Mouse (Mus musculus) heart, adult 18-20 months (tissue): Measurements from ENCODE around the gene Rbm15. TPM values are rescaled to one million over a fixed set of nuclear protein-coding genes. Genes with fewer than 3 reads are reported as not detected.
"Not testable (repeated sequence)": the region's sequence is repeated elsewhere in the genome, so short reads cannot be mapped to it uniquely, and the experiment has no call there.

Experiments
- DNase-seq, 2 experiments: peaks; one replicate each; pipeline ENCODE4 v3.0.0; 2021 to 2022; ENCODE audit warnings: mixed read lengths in 1 of 2
- total RNA-seq, 2 experiments: library from RNA; stranded (reverse); gene quantifications; 2 replicates each; pipeline ENCODE4 v1.2.3; 2021

Rbm15 gene
- total RNA-seq, 2 experiments from 2014 or later: 21.7 to 24.6 TPM

GRCm38 (mm10) chr3:107331746-107332126 is 1.7 kb downstream of the Rbm15 start:
- no peak for DNase-seq

DNA sequence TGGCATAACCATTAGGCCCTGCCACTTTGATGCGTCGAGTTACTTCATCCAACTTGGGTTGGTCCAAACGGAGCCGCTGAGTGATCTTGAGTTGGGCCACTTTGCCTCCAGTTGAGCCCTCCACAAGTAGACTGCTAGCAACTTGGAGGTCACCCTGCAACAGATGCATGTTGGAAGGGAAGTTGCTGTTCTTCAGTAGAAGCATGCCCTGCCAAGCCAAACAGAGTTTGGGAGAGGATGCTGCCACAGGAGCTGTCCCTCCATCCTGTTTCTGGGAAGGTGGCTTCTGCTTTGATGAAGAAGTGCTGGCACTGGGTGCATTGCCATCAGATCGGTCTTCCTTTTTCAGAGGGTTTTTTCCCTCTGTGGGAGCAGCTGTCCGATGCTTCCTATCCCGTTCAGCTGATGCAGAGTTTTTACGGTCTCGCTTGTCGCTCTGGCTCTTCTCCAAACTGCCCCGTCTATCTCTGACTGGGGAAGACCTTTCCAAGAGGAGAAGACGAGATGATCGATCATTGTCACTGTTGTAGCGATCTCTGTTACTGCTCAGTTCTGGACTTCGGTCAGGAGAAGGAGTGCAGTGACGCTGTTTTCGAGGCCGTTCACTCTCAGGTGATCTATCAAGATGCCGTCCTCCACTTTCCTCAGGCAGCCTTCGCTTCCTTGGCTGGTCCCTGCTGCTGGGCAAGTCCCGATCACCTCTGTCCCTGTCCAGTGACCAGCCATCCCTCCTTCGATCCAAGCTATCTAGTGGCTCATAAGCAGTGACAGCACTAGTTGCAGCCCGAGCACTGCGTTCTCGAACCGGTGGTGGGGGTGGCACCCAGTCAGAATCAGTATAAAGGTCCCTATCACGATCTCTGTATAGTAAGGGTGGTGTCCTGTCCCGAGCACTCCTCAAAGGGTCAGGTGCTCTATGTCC is 2.7 kb downstream of the Rbm15 start:
- peak; percentile 25 to 44 for DNase-seq

DNA sequence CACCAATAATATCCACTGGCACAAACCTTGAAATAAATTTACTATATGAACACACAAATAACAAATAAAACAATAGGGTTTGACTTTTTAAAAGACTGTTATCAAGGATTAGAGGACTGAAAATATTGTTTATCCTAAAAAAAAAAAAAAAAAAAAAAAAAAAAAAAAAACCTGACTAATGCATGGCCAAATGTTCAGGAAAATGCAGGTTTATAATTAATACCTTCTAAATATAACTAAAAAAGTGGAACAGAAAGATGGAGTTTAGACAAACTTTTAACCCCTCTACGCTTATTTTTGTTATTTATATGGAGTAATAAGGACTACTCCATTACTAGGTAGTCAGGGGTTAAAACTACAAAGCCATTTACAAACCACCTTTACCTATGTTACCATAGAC is 7.0 kb downstream of the Rbm15 start:
- no peak for DNase-seq

DNA sequence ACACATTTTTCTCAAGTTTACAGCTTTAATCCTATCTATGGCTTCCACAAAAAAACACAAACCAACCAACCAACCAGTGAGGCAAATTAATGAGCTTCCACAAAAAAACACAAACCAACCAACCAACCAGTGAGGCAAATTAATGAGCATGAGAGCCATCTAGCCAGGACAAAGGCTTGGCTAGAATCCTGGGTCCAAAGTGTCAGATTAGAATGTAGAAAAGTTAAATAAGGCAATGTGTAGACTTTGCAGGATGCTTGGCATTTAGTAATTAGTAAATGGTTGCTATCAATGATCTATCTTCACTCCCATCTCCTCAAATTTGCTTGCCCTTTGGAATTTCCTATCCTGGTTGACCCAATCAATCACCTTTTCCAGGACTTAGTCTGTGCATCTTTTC is 11.7 kb downstream of the Rbm15 start:
- no peak for DNase-seq

- DNase-seq: no peak
Observed at GRCm38 (mm10) chr3:107321141-107321540, 12.3 kb downstream of the Rbm15 start.

GRCm38 (mm10) chr3:107317338-107317737 is 16.1 kb downstream of the Rbm15 start:
- no peak for DNase-seq

DNA sequence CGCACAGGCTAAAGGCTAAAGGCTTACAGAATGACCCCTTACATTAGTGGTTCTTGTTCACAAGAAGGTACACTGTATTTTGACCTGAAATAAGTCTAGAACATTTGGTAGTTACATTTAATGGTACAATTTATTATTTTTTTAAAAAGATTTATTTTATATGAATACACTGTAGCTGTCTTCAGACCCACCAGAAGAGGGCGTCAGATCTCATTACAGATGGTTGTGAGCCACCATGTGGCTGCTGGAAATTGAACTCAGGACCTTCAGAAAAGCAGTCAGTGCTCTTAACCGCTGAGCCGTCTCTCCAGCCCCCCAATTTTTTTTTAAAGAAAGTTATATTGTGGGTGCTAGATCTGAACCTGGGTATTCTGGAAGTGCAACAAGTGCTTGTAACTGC is 36.6 kb downstream of the Rbm15 start:
- not testable (repeated sequence) for DNase-seq

DNA sequence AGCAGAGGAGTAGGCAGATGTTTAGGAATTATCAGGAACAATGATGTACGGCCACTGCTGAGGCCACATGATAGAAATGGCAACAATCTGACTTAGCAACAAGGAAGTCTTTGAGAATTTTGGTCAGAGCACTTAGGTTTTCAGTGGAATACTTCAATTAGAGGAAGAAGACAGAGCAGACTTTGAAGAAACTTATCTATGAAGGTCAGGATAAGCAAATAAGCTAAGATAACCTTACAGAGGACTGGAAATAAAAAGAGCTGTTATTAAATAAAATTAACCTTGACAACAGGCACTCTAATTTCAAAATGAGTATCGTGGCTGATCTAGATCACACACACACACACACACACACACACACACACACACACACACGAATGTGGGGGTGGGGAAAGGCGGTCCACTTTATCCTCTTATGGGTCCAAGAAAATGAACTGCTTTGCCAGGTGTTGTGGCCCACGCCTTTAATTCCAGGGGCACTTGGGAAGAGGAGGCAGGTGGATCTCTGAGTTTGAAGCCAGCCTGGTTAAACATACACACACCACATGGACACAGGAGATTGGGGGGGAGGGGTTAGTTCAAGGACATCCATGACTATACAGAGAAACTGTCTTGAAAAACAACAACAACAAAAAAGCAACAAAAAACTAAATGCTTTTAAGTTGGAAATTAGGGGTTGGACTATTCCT is 37.7 kb downstream of the Rbm15 start:
- no peak for DNase-seq

DNA sequence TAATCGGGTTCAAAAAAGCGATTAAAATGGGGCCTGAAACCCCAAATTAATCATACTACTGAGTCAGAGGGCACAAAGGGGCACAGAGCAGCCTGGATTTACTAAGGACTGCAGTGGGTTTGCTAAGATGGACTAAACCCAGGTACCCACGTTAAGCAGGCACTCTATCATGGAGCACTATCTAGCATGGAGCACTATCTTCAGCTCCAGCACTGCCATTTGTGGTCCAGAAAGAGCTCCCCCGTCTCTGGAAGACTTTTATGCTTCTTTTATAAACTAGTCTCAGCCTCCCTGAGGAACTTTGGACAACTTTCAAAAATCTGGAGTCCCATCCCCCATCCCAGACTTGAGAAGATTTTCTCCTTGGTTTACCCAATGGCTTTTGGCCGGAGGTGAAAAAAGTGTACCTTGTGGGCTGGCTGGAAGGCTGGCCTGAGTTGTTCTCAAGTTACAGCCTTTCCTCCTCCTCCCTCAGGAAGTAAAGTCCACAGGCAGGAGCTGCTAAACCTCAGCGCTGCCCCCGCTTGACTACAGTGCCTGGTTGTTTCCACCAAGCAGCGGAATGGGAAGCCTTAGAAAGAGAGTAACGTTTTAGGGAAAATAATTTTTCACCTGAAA is 42.6 kb downstream of the Rbm15 start, which contains the start of gene Slc16a4:
Slc16a4 (plus strand) TSS at position 467 of the 618 bp plus-strand sequence.
- DNase-seq: peak; percentile 20 to 36

GRCm38 (mm10) chr3:107287346-107287745 is 46.1 kb downstream of the Rbm15 start:
- DNase-seq: no peak

DNA sequence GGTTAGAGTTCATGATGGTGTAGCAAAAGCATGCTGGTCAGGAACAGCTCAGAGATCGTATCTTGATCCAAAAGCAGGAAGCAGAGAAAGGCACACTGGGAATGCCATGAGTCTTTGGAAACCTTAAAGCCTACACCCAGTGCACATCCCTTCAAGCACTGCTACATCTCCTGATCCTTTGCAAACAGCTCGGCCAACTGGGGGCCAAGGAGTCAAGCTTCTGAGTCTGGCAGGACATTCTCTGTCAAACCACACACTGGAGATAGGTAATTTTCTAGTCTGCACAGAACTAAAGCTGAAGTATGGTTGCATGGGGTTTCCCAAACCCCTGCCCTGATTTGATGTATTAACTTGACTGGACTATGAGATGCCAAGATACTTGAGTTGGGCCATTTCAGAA is 47.4 kb downstream of the Rbm15 start:
- DNase-seq: no peak

- peak; percentile 92 to 96 for DNase-seq
Observed at GRCm38 (mm10) chr3:107278479-107279269, 54.8 kb downstream of the Rbm15 start, which contains the start of gene Lamtor5. TSS of gene Lamtor5 (plus strand) at chr3:107278858.

DNA sequence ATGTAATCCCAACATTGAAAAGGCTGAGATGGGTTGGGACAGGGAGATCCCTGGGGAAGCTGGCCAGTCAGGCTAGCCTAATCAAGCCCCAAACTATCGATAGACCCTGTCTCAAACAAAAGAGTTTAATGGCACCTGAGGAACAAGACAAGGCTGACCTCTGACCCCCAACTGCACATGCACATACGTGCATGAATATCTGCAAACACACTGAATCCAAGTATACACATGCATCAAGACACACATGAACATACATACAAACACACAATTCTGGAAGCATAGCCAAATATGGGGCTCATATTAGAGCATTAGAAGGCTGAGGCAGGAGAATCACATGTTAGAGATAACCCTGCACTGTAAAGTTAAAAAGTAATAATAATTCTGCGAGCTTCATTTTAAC is 56.8 kb downstream of the Rbm15 start:
- DNase-seq: no peak

GRCm38 (mm10) chr3:107275996-107276395 is 57.5 kb downstream of the Rbm15 start:
- DNase-seq: no peak

Other genes with a start within 250 kb of the Rbm15 start
- gene Kcna2, start 232.5 kb downstream of the Rbm15 start, total RNA-seq: 1 to 10 TPM in 1 of 2 experiments, under 1 TPM in 1; 0.92 to 1.2 TPM
- gene Kcna10, start 150.6 kb downstream of the Rbm15 start, total RNA-seq: not detected
- not detected for gene Cym, start 111.9 kb downstream of the Rbm15 start, total RNA-seq
- gene A630076J17Rik, start 103.1 kb downstream of the Rbm15 start, total RNA-seq: not detected
- gene Prok1, start 94.0 kb downstream of the Rbm15 start, total RNA-seq: under 1 TPM in 1 of 2 experiments, not detected in 1; 0.28 TPM
- gene Lamtor5, start 54.8 kb downstream of the Rbm15 start, total RNA-seq: 10 to 100 TPM; 64.6 to 70.8 TPM
- under 1 TPM; 0.50 to 0.51 TPM for gene Slc16a4, start 42.4 kb downstream of the Rbm15 start, total RNA-seq
- gene Kcnc4, start 125.9 kb upstream of the Rbm15 start, total RNA-seq: under 1 TPM; 0.17 to 0.23 TPM
- gene Slc6a17, start 184.3 kb upstream of the Rbm15 start, total RNA-seq: 1 to 10 TPM; 4.1 to 6.9 TPM
- not detected for gene Ubl4b, start 221.4 kb upstream of the Rbm15 start, total RNA-seq